Mouse (Mus musculus): ENCODE data around the gene Syce1l. TPM values are rescaled to one million over a fixed set of nuclear protein-coding genes. Genes with fewer than 3 reads are reported as not detected.

The Syce1l gene
- not detected in 2 replicates for polyA plus RNA-seq (2012; ENCODE audit: insufficient read depth, insufficient read length, missing spikeins)

- no peak within 1 kb of the TSS for H3K27ac ChIP-seq (replicated peaks; ENCODE audit: low read depth, low read length)
- H3K4me1 ChIP-seq (ENCODE audit: control insufficient read depth, insufficient read depth, insufficient read length, low read length): no peaks in the 10 kb centered on the region
Observed at GRCm38 (mm10) chr8:113642926-113643325, at the start of gene Syce1l. Gene Syce1l, plus strand, starts transcription at chr8:113643213.

GRCm38 (mm10) chr8:113598401-113598800 is 44.6 kb upstream of the Syce1l start:
- H3K4me3 ChIP-seq (ENCODE audit: insufficient read depth, low read depth, low read length): no peak overlapping the region
- no peak overlapping the region for H3K27ac ChIP-seq (replicated peaks; ENCODE audit: low read depth, low read length)
- H3K4me1 ChIP-seq (ENCODE audit: control insufficient read depth, insufficient read depth, insufficient read length, low read length): no peaks in the 10 kb centered on the region

More at GRCm38 (mm10) chr8:113642926-113643325, at the start of gene Syce1l:
- H3K4me3 ChIP-seq (ENCODE audit: insufficient read depth, low read depth, low read length): no peak within 1 kb of the TSS

- Histone ChIP-seq H3K4me1 (ENCODE audit: control insufficient read depth, insufficient read depth, insufficient read length, low read length) (peaks cover 6% of the 10 kb centered on the region; the same call in 1 of the 2 replicates), H3K27ac (replicated peaks; ENCODE audit: low read depth, low read length) (no peak overlapping the region), H3K4me3 (ENCODE audit: insufficient read depth, low read depth, low read length) (no peak overlapping the region)
Observed at GRCm38 (mm10) chr8:113632634-113633033, 10.4 kb upstream of the Syce1l start.

GRCm38 (mm10) chr8:113634161-113634560 is 8.9 kb upstream of the Syce1l start:
- Histone ChIP-seq H3K4me1 (ENCODE audit: control insufficient read depth, insufficient read depth, insufficient read length, low read length) (peaks cover 6% of the 10 kb centered on the region; the same call in 1 of the 2 replicates), H3K27ac (replicated peaks; ENCODE audit: low read depth, low read length) (no peak overlapping the region), H3K4me3 (ENCODE audit: insufficient read depth, low read depth, low read length) (peak overlapping the region; percentile 76; the same call in 1 of the 2 replicates)

- peaks cover 6% of the 10 kb centered on the region; the same call in 1 of the 2 replicates for H3K4me1 ChIP-seq (ENCODE audit: control insufficient read depth, insufficient read depth, insufficient read length, low read length)
- peak within 1 kb of the TSS; percentile 83 for H3K4me3 ChIP-seq (ENCODE audit: insufficient read depth, low read depth, low read length)
- H3K27ac ChIP-seq (replicated peaks; ENCODE audit: low read depth, low read length): peak within 1 kb of the TSS; percentile 95
Observed at GRCm38 (mm10) chr8:113634670-113635591, 8.1 kb upstream of the Syce1l start, which contains the start of gene Mon1b. Gene Mon1b, plus strand, starts transcription at chr8:113635587.

GRCm38 (mm10) chr8:113635592-113636279 is 7.3 kb upstream of the Syce1l start:
- H3K27ac ChIP-seq (replicated peaks; ENCODE audit: low read depth, low read length): peak overlapping the region; percentile 95

GRCm38 (mm10) chr8:113636280-113636628 is 6.8 kb upstream of the Syce1l start:
- Histone ChIP-seq H3K4me1 (ENCODE audit: control insufficient read depth, insufficient read depth, insufficient read length, low read length) (peaks cover 6% of the 10 kb centered on the region; the same call in 1 of the 2 replicates), H3K4me3 (ENCODE audit: insufficient read depth, low read depth, low read length) (peak overlapping the region; percentile 83), H3K27ac (replicated peaks; ENCODE audit: low read depth, low read length) (no peak overlapping the region)

More at GRCm38 (mm10) chr8:113635592-113636279, 7.3 kb upstream of the Syce1l start:
- peaks cover 6% of the 10 kb centered on the region; the same call in 1 of the 2 replicates for H3K4me1 ChIP-seq (ENCODE audit: control insufficient read depth, insufficient read depth, insufficient read length, low read length)
- H3K4me3 ChIP-seq (ENCODE audit: insufficient read depth, low read depth, low read length): peak overlapping the region; percentile 83

- no peak overlapping the region for H3K27ac ChIP-seq (replicated peaks; ENCODE audit: low read depth, low read length)
- H3K4me1 ChIP-seq (ENCODE audit: control insufficient read depth, insufficient read depth, insufficient read length, low read length): peaks cover 6% of the 10 kb centered on the region; the same call in 1 of the 2 replicates
- H3K4me3 ChIP-seq (ENCODE audit: insufficient read depth, low read depth, low read length): no peak overlapping the region
Observed at GRCm38 (mm10) chr8:113640357-113640756, 2.7 kb upstream of the Syce1l start.

GRCm38 (mm10) chr8:113643479-113644210 is 632 bp downstream of the Syce1l start:
- Histone ChIP-seq H3K4me1 (ENCODE audit: control insufficient read depth, insufficient read depth, insufficient read length, low read length) (no peaks in the 10 kb centered on the region), H3K27ac (replicated peaks; ENCODE audit: low read depth, low read length) (no peak overlapping the region), H3K4me3 (ENCODE audit: insufficient read depth, low read depth, low read length) (no peak overlapping the region)

- Histone ChIP-seq H3K4me1 (ENCODE audit: control insufficient read depth, insufficient read depth, insufficient read length, low read length) (no peaks in the 10 kb centered on the region), H3K27ac (replicated peaks; ENCODE audit: low read depth, low read length) (no peak overlapping the region)
Observed at GRCm38 (mm10) chr8:113645220-113645619, 2.2 kb downstream of the Syce1l start.

GRCm38 (mm10) chr8:113652450-113652849 is 9.4 kb downstream of the Syce1l start:
- Histone ChIP-seq H3K4me3 (ENCODE audit: insufficient read depth, low read depth, low read length) (no peak overlapping the region), H3K27ac (replicated peaks; ENCODE audit: low read depth, low read length) (no peak overlapping the region), H3K4me1 (ENCODE audit: control insufficient read depth, insufficient read depth, insufficient read length, low read length) (no peaks in the 10 kb centered on the region)

More at GRCm38 (mm10) chr8:113645220-113645619, 2.2 kb downstream of the Syce1l start:
- H3K4me3 ChIP-seq (ENCODE audit: insufficient read depth, low read depth, low read length): no peak overlapping the region

- H3K4me1 ChIP-seq (ENCODE audit: control insufficient read depth, insufficient read depth, insufficient read length, low read length): no peaks in the 10 kb centered on the region
- H3K4me3 ChIP-seq (ENCODE audit: insufficient read depth, low read depth, low read length): no peak overlapping the region
- H3K27ac ChIP-seq (replicated peaks; ENCODE audit: low read depth, low read length): no peak overlapping the region
Observed at GRCm38 (mm10) chr8:113653151-113653550, 10.1 kb downstream of the Syce1l start.

GRCm38 (mm10) chr8:113656154-113656553 is 13.1 kb downstream of the Syce1l start:
- H3K27ac ChIP-seq (replicated peaks; ENCODE audit: low read depth, low read length): no peak overlapping the region
- no peak overlapping the region for H3K4me3 ChIP-seq (ENCODE audit: insufficient read depth, low read depth, low read length)
- H3K4me1 ChIP-seq (ENCODE audit: control insufficient read depth, insufficient read depth, insufficient read length, low read length): no peaks in the 10 kb centered on the region

- Histone ChIP-seq H3K4me1 (ENCODE audit: control insufficient read depth, insufficient read depth, insufficient read length, low read length) (no peaks in the 10 kb centered on the region), H3K4me3 (ENCODE audit: insufficient read depth, low read depth, low read length) (no peak overlapping the region)
Observed at GRCm38 (mm10) chr8:113656681-113657298, 13.8 kb downstream of the Syce1l start.

More at GRCm38 (mm10) chr8:113656681-113657298, 13.8 kb downstream of the Syce1l start:
- H3K27ac ChIP-seq (replicated peaks; ENCODE audit: low read depth, low read length): no peak overlapping the region

All from brown adipose tissue, adult 24 weeks (tissue).